In the genomic region with DNA sequence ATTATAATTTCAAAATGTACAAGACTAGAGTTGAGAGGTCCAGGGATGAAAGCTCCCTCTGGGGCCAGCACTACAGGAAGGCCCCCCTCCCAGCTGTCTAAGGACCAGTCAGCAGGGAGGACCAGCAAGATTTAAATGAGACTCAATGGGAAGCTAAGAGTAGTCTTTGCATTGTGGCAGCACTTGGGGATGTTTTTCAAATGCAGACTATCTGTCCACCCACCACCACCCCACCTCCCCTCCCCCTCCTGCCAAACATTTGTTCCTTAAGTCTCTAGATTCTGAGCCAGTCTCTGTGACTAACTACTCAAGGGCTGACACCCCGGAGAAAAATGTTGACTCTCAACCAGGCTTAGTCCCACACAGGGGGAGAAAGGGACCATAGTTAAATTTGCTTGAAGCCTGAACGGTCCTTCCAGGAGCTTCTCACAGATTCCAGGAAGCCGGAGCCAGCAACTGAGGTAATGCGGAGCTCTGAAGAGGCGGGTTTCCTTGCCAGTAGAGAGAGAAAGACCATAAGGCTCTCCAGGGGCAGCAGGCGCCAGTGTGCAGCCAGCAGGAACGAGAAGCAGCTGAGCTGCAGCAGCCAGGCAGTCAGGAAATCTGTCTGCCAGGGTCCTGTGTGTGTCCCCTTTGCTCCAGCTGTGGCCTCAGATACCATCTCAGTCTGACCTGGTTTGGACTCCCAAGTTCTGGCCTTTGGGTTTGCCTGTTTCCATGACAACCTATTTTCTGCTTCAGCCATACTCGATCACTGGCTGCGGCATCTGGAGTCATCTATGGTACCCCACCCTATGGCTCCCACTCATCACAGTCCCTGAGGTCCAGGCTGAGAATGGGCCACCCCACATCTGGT, we compare ENCODE assay signal across 10 mouse cellular contexts.
A peak's percentile ranks its signal among the peaks of the same experiment; 100 is the strongest.
DNase-seq lines count a peak whose midpoint lies in the region; ATAC-seq and TF ChIP-seq lines count a peak whose summit lies in the region.
"Had no signal": no experiment of that assay in that cellular context is flagged by ENCODE, and none has a peak within 500 bp of the region (broad histone marks: within the 10 kb centered on the region; RNA-seq: fewer than 3 reads in every experiment).

No protein-coding gene starts in this region.

- no peak overlapping the region for H3K9ac ChIP-seq in forebrain, embryonic 12.5 days
- 0 out of 2 replicates have a peak overlapping the region, but pooled peaks have one; percentile 9 for H3K9ac ChIP-seq in hindbrain, postnatal 0 days (replicated peaks; ENCODE audit: low read length)
- H3K9ac ChIP-seq in midbrain, embryonic 13.5 days (replicated peaks): no peak overlapping the region

- 0 out of 2 replicates have a peak, but pooled peaks cover 3% of the 10 kb centered on the region for H3K4me1 ChIP-seq in forebrain, embryonic 12.5 days
- 0 out of 2 replicates have a peak, but pooled peaks cover 5% of the 10 kb centered on the region for H3K4me1 ChIP-seq in forebrain, embryonic 10.5 days
- peaks cover 9% of the 10 kb centered on the region for H3K4me1 ChIP-seq in hindbrain, postnatal 0 days (ENCODE audit: insufficient read depth, low read length)
- H3K4me1 ChIP-seq in midbrain, embryonic 13.5 days (replicated peaks): peaks cover 8% of the 10 kb centered on the region; the same call in 1 of the 2 replicates
- H3K4me1 ChIP-seq: megakaryocyte, embryonic 14.5 days had no signal

- H3K27me3 ChIP-seq in forebrain, embryonic 12.5 days: no peaks in the 10 kb centered on the region
- H3K27me3 ChIP-seq in forebrain, embryonic 10.5 days (ENCODE audit: poor library complexity, severe bottlenecking): no peaks in the 10 kb centered on the region
- H3K27me3 ChIP-seq in Patski: no peaks in the 10 kb centered on the region
- no peaks in the 10 kb centered on the region for H3K27me3 ChIP-seq in hindbrain, postnatal 0 days (ENCODE audit: insufficient read depth, low read length)
- no peaks in the 10 kb centered on the region for H3K27me3 ChIP-seq in midbrain, embryonic 13.5 days
- H3K27me3 ChIP-seq: megakaryocyte, embryonic 14.5 days had no signal

- no peak overlapping the region for H3K4me2 ChIP-seq in forebrain, embryonic 12.5 days
- H3K4me2 ChIP-seq in hindbrain, postnatal 0 days (ENCODE audit: low read depth, low read length): peak overlapping the region; percentile 30; the same call in 1 of the 2 replicates
- H3K4me2 ChIP-seq in midbrain, embryonic 13.5 days (replicated peaks): no peak overlapping the region

- 0 out of 2 replicates have a peak, but pooled peaks have one; percentile 9 for ATAC-seq in forebrain, embryonic 12.5 days (ENCODE audit: low FRiP score)
- peak; percentile 35 for ATAC-seq in Patski
- peak; percentile 67 for ATAC-seq in hindbrain, postnatal 0 days
- ATAC-seq in midbrain, embryonic 13.5 days: peak; percentile 47

- POLR2A ChIA-PET in Patski (lab: Charles Lee): no interaction called here

- CTCF ChIA-PET in Patski (lab: Charles Lee): no interaction called here

- no peaks in the 10 kb centered on the region for H3K36me3 ChIP-seq in forebrain, embryonic 12.5 days (replicated peaks)
- H3K36me3 ChIP-seq in forebrain, embryonic 10.5 days (replicated peaks): no peaks in the 10 kb centered on the region
- no peaks in the 10 kb centered on the region for H3K36me3 ChIP-seq in hindbrain, postnatal 0 days (ENCODE audit: insufficient read depth, low read length)
- H3K36me3 ChIP-seq in midbrain, embryonic 13.5 days: no peaks in the 10 kb centered on the region

- H3K4me3 ChIP-seq in forebrain, embryonic 12.5 days (replicated peaks): no peak overlapping the region
- H3K4me3 ChIP-seq in forebrain, embryonic 10.5 days: no peak overlapping the region
- H3K4me3 ChIP-seq in hindbrain, postnatal 0 days (ENCODE audit: low read length): no peak overlapping the region
- H3K4me3 ChIP-seq in midbrain, embryonic 13.5 days (replicated peaks): no peak overlapping the region
- H3K4me3 ChIP-seq: erythroblast, embryonic 14.5 days; megakaryocyte, embryonic 14.5 days had no signal

- H3K9me3 ChIP-seq in forebrain, embryonic 12.5 days: no peaks in the 10 kb centered on the region
- H3K9me3 ChIP-seq in forebrain, embryonic 10.5 days: no peaks in the 10 kb centered on the region
- H3K9me3 ChIP-seq in hindbrain, postnatal 0 days (ENCODE audit: low read length): no peaks in the 10 kb centered on the region
- H3K9me3 ChIP-seq in midbrain, embryonic 13.5 days: no peaks in the 10 kb centered on the region

- in situ Hi-C loops in Patski (cut with MboI; ENCODE audit: low pct_unique_long_range_greater_than_20kb): no loop called here

- no peak for DNase-seq in forebrain, embryonic 10.5 days (ENCODE audit: extremely low spot score, low spot score)
- DNase-seq in Patski (ENCODE audit: low read depth, low spot score) (no peak), adipocyte (ENCODE audit: low spot score) (no peak)
- peak; percentile 55 to 66 for DNase-seq in gastrocnemius, adult 8-10 months (ENCODE audit: low spot score in 2 of 2)
- DNase-seq in hindbrain, postnatal 0 days (ENCODE audit: low spot score): peak; percentile 54
- DNase-seq in cerebellum, postnatal 25 days: no peak

- WGBS in forebrain, embryonic 12.5 days: 47% methylated on average over 9 of the region's 9 CpGs
- 39% methylated on average over 9 of the region's 9 CpGs for WGBS in forebrain, embryonic 10.5 days
- WGBS in hindbrain, postnatal 0 days: 13% methylated on average over 9 of the region's 9 CpGs
- WGBS in midbrain, embryonic 13.5 days: 24% methylated on average over 9 of the region's 9 CpGs

- no peak for TF ChIP-seq CTCF in Patski (IDR thresholded peaks at IDR 0.05)
- no peak for TF ChIP-seq CTCF in hindbrain, postnatal 0 days (IDR thresholded peaks at IDR 0.05; ENCODE audit: low read depth)

- no peak overlapping the region for H3K27ac ChIP-seq in forebrain, embryonic 12.5 days
- no peak overlapping the region for H3K27ac ChIP-seq in forebrain, embryonic 10.5 days
- H3K27ac ChIP-seq in hindbrain, postnatal 0 days: peak overlapping the region; percentile 26; the same call in 1 of the 2 replicates
- H3K27ac ChIP-seq in midbrain, embryonic 13.5 days: no peak overlapping the region

Comparison
In these comparisons a context has a peak if more than half of its experiments do, and no peak if none do; other contexts are left out.
1. ATAC-seq: peak in every context shown above with its lines; median percentile 67 in hindbrain, postnatal 0 days; 47 in midbrain, embryonic 13.5 days; 35 in Patski; 9 in forebrain, embryonic 12.5 days.
2. DNase-seq: peak in gastrocnemius, adult 8-10 months (2 of 2) and hindbrain, postnatal 0 days (single experiment); none in forebrain, embryonic 10.5 days (single experiment), Patski (single experiment), cerebellum, postnatal 25 days (0 of 2) and adipocyte (single experiment).